Mouse (Mus musculus) fibroblast of lung, adult 2 months (primary cell): ENCODE data around the gene Pi16.

ENCODE experiments used
- DNase-seq: peaks from one replicate; pipeline ENCODE4 v3.0.0-alpha.2; 2011; ENCODE audit warnings: low read depth

The Pi16 gene

DNA sequence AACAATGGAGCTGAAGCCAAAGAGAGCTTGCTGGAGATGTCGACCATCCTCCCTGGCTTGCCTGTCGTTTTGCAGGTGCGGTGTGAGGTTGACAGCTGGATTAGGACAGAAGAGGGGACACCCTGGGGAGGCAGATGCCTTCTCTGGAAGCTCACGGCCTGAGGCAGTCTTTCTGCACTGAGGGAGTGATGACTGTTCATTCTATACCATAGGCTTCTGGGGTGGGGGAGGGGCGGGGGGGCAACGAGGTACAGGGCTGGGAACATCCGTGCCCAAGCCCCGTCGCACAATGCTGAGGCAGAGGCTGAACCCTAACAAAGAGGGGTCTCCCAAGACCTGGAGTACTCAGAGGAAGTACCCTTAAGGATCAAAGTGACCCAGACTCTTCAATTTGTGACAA lies 39.4 kb downstream of the Pi16 start:
- no peak for DNase-seq

DNA sequence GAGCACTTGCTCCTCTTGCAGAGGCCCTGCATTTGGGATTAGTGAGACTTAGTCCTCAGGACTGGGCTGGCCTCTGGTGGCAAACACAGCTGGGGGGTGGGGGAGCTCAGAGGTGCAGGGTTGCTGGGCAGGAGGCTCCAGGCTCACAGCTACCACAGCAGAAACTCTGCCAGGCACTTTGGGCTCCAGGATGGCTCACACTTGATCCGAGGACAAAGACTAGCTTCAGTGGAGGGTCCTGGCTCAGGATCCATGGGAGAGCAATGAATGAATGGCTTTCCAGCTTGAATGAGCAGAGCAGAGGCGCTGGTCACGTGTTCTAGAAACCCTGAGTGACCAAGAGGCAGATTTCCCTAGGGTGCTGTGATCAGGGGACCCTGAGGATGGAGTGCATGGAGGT lies 41.4 kb downstream of the Pi16 start:
- no peak for DNase-seq

DNA sequence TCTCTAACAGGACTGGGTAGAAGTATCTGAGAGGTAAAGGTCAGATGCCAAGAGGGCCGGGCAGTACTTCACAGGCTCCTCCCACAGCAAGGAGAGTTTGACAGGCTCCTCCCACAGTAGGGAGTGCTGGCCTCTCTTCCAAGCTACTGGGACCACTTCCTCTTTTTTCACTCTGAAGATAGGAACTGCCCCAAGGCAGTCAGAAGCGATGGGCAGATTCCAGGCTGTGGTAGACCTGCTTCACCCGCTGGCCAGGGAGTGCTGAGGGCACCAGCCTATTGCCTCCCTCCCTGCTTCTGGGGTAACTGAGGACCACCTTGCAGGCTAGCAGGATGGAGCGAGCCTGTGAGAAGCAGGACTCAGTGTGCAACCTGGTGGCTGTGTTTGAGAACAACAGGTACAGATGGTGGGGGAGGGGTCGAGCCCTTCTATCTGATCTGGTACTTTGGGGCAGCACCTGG lies 43.3 kb downstream of the Pi16 start, which contains the start of gene Fgd2:
Gene Fgd2, plus strand, starts transcription at position 154 of the 461 bp plus-strand sequence.
- DNase-seq, result no peak

DNA sequence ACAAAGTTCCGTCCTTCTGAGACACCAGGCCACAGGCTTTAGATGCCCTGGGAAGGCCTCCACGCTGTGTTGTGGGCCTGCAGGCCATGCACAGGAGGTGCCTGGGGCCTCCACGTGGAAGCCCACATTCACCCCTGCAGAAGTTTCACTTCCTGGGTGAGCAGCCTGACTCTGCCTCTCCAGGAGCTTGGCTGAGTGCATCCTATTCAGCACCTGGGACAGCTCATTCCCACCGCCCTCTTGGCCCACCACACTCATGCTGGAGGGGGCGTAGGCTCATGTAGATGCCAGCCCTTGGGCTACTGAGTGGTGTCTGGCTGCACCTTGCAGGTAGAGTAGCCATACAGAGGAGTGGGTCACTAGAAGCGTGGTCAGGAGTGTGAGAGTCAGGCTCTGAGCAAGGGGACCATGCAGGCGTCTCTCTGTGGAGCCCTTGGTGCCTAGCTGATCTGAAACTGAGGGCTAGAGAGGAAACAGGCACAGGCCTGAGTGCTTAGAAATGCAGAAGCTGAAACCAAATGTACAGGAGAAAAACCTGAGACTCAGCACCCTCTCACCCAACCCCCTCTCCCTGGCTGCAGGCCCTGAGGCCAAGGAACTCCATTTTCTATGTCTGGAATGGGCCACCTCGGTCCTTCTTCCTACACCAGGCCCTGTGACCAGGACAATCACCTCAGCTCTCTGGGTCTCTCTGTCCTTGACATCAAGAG lies 44.7 kb downstream of the Pi16 start:
- no peak for DNase-seq

DNA sequence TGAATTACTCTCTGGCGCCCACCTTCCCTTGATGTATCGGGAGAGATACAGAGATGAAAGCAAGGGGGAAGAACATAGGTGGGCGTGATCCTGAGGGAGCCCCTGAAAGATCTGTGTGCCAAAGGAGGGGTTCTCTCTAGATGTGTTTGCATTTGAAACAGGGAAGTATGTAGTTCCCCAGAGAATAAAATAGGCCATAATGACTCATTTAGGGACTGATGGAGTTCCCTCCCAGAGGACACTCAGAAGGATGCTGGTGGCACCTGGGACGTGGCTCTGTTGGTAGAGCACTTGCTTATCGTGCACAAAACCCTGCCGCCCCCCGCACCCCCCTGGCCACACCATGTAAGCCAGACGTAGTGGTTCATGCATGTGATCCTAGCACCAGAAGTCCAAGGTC lies 45.6 kb downstream of the Pi16 start:
- DNase-seq, result no peak

DNA sequence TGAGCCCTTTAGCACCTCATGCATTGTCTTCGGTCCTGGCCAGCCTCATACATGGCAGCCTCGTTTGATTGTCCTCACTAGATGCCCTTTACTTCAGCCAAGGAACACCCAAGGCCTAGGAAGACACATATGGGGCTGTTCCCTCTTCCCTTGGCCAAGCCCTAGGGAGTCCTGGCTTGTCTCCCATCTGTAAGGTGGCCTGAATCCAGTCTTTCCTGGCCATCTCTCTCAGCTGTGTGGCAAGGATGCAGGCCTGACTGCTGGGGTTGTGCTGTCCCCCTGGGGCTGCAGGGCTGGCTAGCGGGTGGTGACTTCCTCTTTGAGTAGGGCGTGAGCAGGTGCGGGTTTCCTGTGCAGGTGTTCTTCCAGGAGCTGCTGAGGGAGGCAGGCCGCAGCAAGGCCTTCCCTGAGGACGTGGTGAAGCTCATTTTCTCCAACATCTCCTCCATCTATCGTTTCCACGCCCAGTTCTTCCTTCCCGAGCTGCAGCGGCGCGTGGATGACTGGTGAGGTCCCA lies 47.7 kb downstream of the Pi16 start:
- no peak for DNase-seq

DNA sequence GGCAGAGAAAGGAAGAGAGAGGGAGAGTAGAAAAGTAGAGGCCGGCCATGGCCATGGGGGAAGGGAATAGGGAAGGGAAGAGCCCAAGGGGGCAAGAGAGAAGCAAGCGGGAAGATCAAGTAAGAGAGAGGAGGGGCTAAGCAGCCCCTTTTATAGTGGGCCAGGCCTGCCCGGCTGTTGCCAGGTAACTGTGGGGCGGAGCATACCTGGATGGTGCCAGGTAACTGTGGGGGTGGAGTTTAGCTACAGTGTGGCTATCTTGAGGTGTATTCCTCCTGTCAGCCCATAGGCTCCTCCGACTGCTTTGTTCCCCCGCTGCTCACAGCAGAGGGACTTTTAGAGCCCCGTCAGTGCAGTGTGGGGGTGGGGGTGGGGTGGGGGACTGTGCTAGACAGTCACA lies 51.2 kb downstream of the Pi16 start:
- DNase-seq, result no peak

DNA sequence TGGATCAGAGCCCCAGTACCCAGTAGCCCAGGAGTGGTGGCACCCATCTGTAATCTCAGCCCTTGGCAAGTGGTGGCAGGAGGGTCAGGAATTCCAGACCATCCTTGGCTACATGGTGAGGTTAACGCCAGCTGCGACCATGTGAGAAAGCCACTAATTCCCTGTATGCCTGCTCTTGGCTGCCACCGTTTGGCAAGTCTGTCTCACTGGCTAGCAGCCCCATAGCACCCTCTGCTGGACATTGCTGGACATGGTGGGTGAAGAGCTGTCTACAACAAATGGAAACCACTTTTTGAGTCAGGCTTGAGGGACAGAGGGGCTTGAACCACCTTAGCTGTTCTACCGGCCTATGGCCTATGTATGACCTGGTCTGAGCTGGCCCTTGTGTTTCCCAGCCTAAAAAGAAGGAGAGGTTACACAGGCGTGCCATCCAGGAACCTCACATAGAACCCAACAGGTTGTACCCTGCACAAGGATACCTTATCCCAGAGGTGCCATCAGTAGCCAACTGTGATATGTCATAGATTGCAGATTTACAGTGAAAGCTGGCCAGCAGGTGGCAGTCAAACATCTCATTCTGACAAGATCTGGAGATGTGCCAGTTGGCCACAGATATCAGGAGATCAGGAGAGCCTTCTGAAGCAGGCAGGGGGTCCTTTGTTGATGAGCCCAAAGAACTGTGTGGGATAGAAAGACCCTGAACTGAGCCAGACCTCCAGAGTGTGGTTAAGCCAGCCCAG lies 53.7 kb downstream of the Pi16 start:
- DNase-seq, result peak; percentile 64

DNA sequence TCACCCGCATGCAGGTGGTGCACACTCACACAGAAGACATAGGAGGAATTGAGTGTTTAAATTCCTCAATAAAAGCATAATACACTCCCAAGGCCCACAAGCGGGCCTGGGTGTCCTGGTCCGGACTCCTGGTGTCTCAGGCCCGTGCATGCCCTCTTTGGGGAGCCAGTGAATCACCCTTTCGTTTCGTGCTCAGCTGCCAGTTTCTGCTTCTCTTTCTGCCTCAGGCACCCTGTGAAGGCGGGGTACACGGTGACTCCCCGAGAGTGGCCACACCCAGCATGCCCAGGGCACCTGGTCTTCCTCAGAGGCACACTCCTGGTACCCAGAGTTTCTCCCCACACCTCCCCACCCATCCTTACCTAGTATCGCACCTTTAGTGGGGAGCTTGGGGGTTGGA lies 58.4 kb downstream of the Pi16 start:
- no peak for DNase-seq

DNA sequence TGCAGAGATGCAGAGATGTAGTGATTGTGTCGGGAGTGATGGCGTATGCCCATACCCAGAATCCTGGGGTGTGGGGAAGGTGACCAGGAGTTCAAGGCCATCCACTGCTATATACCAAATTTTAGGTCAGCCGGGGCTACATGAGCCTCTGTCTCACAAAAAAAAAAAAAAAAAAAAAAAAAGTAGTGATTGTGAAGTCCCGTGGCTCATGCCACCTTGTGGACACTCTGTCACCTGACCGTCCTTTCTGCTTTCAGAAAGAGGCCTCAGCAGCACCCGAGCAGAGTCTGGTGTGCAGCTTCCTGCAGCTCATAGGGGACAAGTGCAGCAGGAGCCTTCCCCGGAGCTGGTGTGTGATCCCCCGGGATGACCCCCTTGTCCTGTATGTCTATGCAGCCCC lies 60.6 kb downstream of the Pi16 start:
- no peak for DNase-seq
